8 mouse cellular contexts compared by ENCODE assay signal in genomic region chr7:126963548-126964286, GRCm38 (mm10). TPM values are rescaled to one million over a fixed set of nuclear protein-coding genes. Genes with fewer than 3 reads are reported as not detected.
DNase-seq lines count a peak whose midpoint lies in the region; ATAC-seq and TF ChIP-seq lines count a peak whose summit lies in the region.

No protein-coding gene starts in this region.

- TF ChIP-seq POLR2A in liver, adult 2 months (IDR thresholded peaks at IDR 0.05; ENCODE audit: extremely low read depth, insufficient read depth, low read length): no peak

- H3K4me3 ChIP-seq in liver, adult 2 months (ENCODE audit: insufficient read depth, low read depth, low read length): no peak overlapping the region
- H3K4me3 ChIP-seq in liver, embryonic 11.5 days (ENCODE audit: low read depth, low read length): no peak overlapping the region
- 0 out of 2 replicates have a peak overlapping the region, but pooled peaks have one; percentile 3 for H3K4me3 ChIP-seq in embryonic facial prominence, embryonic 12.5 days
- no peak overlapping the region for H3K4me3 ChIP-seq in neural tube, embryonic 11.5 days (ENCODE audit: low read depth, low read length)

- POLR2A ChIA-PET in Patski (lab: Charles Lee): no interaction called here

- no peaks in the 10 kb centered on the region for H3K4me1 ChIP-seq in liver, adult 2 months (ENCODE audit: control insufficient read depth, insufficient read depth, low read length)
- no peaks in the 10 kb centered on the region for H3K4me1 ChIP-seq in liver, embryonic 11.5 days (replicated peaks; ENCODE audit: control insufficient read depth, insufficient read depth, low read length)
- H3K4me1 ChIP-seq in embryonic facial prominence, embryonic 12.5 days: no peaks in the 10 kb centered on the region
- no peaks in the 10 kb centered on the region for H3K4me1 ChIP-seq in neural tube, embryonic 11.5 days (ENCODE audit: control insufficient read depth, insufficient read depth, low read length)

- WGBS in liver, adult 2 months: 35% methylated on average over 19 of the region's 19 CpGs
- WGBS in liver, embryonic 11.5 days: 35% methylated on average over 19 of the region's 19 CpGs
- 26% methylated on average over 19 of the region's 19 CpGs for WGBS in embryonic facial prominence, embryonic 12.5 days
- WGBS in neural tube, embryonic 11.5 days: 25% methylated on average over 19 of the region's 19 CpGs

- H3K27me3 ChIP-seq in liver, adult 2 months (ENCODE audit: control insufficient read depth, insufficient read depth, low read length): no peaks in the 10 kb centered on the region
- peaks cover 17% of the 10 kb centered on the region for H3K27me3 ChIP-seq in liver, embryonic 11.5 days (replicated peaks; ENCODE audit: control insufficient read depth, insufficient read depth, low read length)
- peaks cover 9% of the 10 kb centered on the region for H3K27me3 ChIP-seq in Patski
- peaks cover 24% of the 10 kb centered on the region for H3K27me3 ChIP-seq in embryonic facial prominence, embryonic 12.5 days
- H3K27me3 ChIP-seq in neural tube, embryonic 11.5 days (ENCODE audit: control insufficient read depth, insufficient read depth, low read length): peaks cover 8% of the 10 kb centered on the region; the same call in 1 of the 2 replicates

- in situ Hi-C loops in Patski (cut with MboI; ENCODE audit: low pct_unique_long_range_greater_than_20kb): loop anchor here (10.0 kb wide), 1 partner anchor 131 kb away; the partner anchor contains the start of gene AI467606

- CTCF ChIA-PET in Patski (lab: Charles Lee): no interaction called here

- peak; percentile 18 for DNase-seq in liver, adult 2 months (ENCODE audit: extremely low read depth, low read depth, low spot score)
- DNase-seq in liver, embryonic 11.5 days (ENCODE audit: low spot score): no peak
- DNase-seq in Patski (ENCODE audit: low read depth, low spot score): no peak
- peak; percentile 76 for DNase-seq in kidney, postnatal 10 days
- peak; percentile 55 for DNase-seq in neural tube, embryonic 11.5 days (ENCODE audit: low spot score)
- no peak for DNase-seq in frontal cortex, postnatal 25 days (ENCODE audit: low spot score in 2 of 2)

- no peaks in the 10 kb centered on the region for H3K9me3 ChIP-seq in liver, embryonic 11.5 days (ENCODE audit: control insufficient read depth, low read length)
- H3K9me3 ChIP-seq in embryonic facial prominence, embryonic 12.5 days: no peaks in the 10 kb centered on the region
- no peaks in the 10 kb centered on the region for H3K9me3 ChIP-seq in neural tube, embryonic 11.5 days (ENCODE audit: control insufficient read depth, low read length)

- H3K27ac ChIP-seq in liver, adult 2 months (replicated peaks; ENCODE audit: insufficient read depth, low read depth, low read length): no peak overlapping the region
- H3K27ac ChIP-seq in liver, embryonic 11.5 days (ENCODE audit: low read depth, low read length): no peak overlapping the region
- no peak overlapping the region for H3K27ac ChIP-seq in embryonic facial prominence, embryonic 12.5 days
- H3K27ac ChIP-seq in neural tube, embryonic 11.5 days (ENCODE audit: low read depth, low read length): no peak overlapping the region

- no peaks in the 10 kb centered on the region for H3K36me3 ChIP-seq in liver, adult 2 months (ENCODE audit: control insufficient read depth, insufficient read depth, low read length)
- H3K36me3 ChIP-seq in liver, embryonic 11.5 days (ENCODE audit: control insufficient read depth, insufficient read depth, low read length): no peaks in the 10 kb centered on the region
- H3K36me3 ChIP-seq in embryonic facial prominence, embryonic 12.5 days: no peaks in the 10 kb centered on the region
- no peaks in the 10 kb centered on the region for H3K36me3 ChIP-seq in neural tube, embryonic 11.5 days (ENCODE audit: control insufficient read depth, insufficient read depth, low read length)

- H3K9ac ChIP-seq in liver, adult 2 months (ENCODE audit: low read depth, low read length): no peak overlapping the region
- H3K9ac ChIP-seq in liver, embryonic 11.5 days (ENCODE audit: low read depth, low read length): no peak overlapping the region
- no peak overlapping the region for H3K9ac ChIP-seq in embryonic facial prominence, embryonic 12.5 days
- H3K9ac ChIP-seq in neural tube, embryonic 11.5 days (ENCODE audit: low read length): no peak overlapping the region

- H3K4me2 ChIP-seq in liver, embryonic 11.5 days: no peak overlapping the region
- H3K4me2 ChIP-seq in embryonic facial prominence, embryonic 12.5 days (replicated peaks): peak overlapping the region; percentile 31
- H3K4me2 ChIP-seq in neural tube, embryonic 11.5 days (ENCODE audit: low read depth): no peak overlapping the region

- H3K79me2 ChIP-seq in liver, adult 2 months (ENCODE audit: control insufficient read depth, insufficient read depth, low read length): no peaks in the 10 kb centered on the region

- no peak for ATAC-seq in liver, embryonic 11.5 days (replicated peaks; ENCODE audit: low FRiP score)
- no peak for ATAC-seq in Patski
- ATAC-seq in embryonic facial prominence, embryonic 12.5 days (ENCODE audit: insufficient number of reproducible peaks, insufficient read depth, low FRiP score, low TSS enrichment): no peak
- no peak for ATAC-seq in neural tube, embryonic 11.5 days (ENCODE audit: insufficient read depth, low FRiP score, low TSS enrichment)
- ATAC-seq in erythroid progenitor cell, adult 5-6 weeks (replicated peaks; ENCODE audit: low FRiP score, poor library complexity, severe bottlenecking): no peak

- TF ChIP-seq CTCF in liver, adult 2 months (IDR thresholded peaks at IDR 0.05; ENCODE audit: low read depth, low read length): peak; percentile 80
- TF ChIP-seq CTCF in Patski (IDR thresholded peaks at IDR 0.05): peak; percentile 72

RNA-seq across cellular contexts. Expression of gene Cdipt, which starts 12.0 kb away (rescaled TPM):
- total RNA-seq in liver, adult 2 months (2014; rRNA removed): 41.2 and 42.8 TPM in 2 replicates
- polyA plus RNA-seq in liver, adult 2 months (2012; rRNA removed): 137 and 141 TPM in 2 replicates
- 72.2 and 74.4 TPM in 2 replicates for polyA plus RNA-seq in liver, embryonic 11.5 days (2014; fragmentation: Nextera tagmentation; extraction: Ambion mirVana)
- 143 TPM for polyA plus RNA-seq in Patski (2021)
- 88.0 and 94.0 TPM in 2 replicates for polyA plus RNA-seq in embryonic facial prominence, embryonic 12.5 days (2016; fragmentation: Nextera tagmentation; extraction: Ambion mirVana)
- 79.1 and 80.3 TPM in 2 replicates for polyA plus RNA-seq in neural tube, embryonic 11.5 days (2014; fragmentation: Nextera tagmentation; extraction: Ambion mirVana)
- total RNA-seq in erythroid progenitor cell, adult 5-6 weeks (2015; ENCODE audit: low replicate concordance): 29.8 and 30.3 TPM in 2 replicates
- total RNA-seq in erythroid progenitor cell, adult 5-6 weeks (2017; ENCODE audit: low replicate concordance): 19.7 and 27.1 TPM in 2 replicates

RNA-seq across cellular contexts. Expression of gene Cdiptos, which starts 12.2 kb away (rescaled TPM):
- 0.09 TPM in 1 of 2 replicates, not detected in the other for total RNA-seq in liver, adult 2 months (2014; rRNA removed)
- 0.20 and 0.23 TPM in 2 replicates for polyA plus RNA-seq in liver, adult 2 months (2012; rRNA removed)
- polyA plus RNA-seq in liver, embryonic 11.5 days (2014; fragmentation: Nextera tagmentation; extraction: Ambion mirVana): 0.67 and 1.0 TPM in 2 replicates
- polyA plus RNA-seq in Patski (2021): 1.3 TPM
- 0.53 and 1.6 TPM in 2 replicates for polyA plus RNA-seq in embryonic facial prominence, embryonic 12.5 days (2016; fragmentation: Nextera tagmentation; extraction: Ambion mirVana)
- 0.47 and 1.1 TPM in 2 replicates for polyA plus RNA-seq in neural tube, embryonic 11.5 days (2014; fragmentation: Nextera tagmentation; extraction: Ambion mirVana)
- total RNA-seq in erythroid progenitor cell, adult 5-6 weeks (2015; ENCODE audit: low replicate concordance): 2.9 TPM in 1 of 2 replicates, not detected in the other
- total RNA-seq in erythroid progenitor cell, adult 5-6 weeks (2017; ENCODE audit: low replicate concordance): not detected in 2 replicates

RNA-seq across cellular contexts. Expression of gene Sez6l2, which starts 13.4 kb away (rescaled TPM):
- 0.20 and 0.28 TPM in 2 replicates for total RNA-seq in liver, adult 2 months (2014; rRNA removed)
- polyA plus RNA-seq in liver, adult 2 months (2012; rRNA removed): 0.31 and 0.60 TPM in 2 replicates
- polyA plus RNA-seq in liver, embryonic 11.5 days (2014; fragmentation: Nextera tagmentation; extraction: Ambion mirVana): 0.27 TPM in 2 replicates
- polyA plus RNA-seq in Patski (2021): 0.08 TPM
- polyA plus RNA-seq in embryonic facial prominence, embryonic 12.5 days (2016; fragmentation: Nextera tagmentation; extraction: Ambion mirVana): 0.97 and 1.8 TPM in 2 replicates
- polyA plus RNA-seq in neural tube, embryonic 11.5 days (2014; fragmentation: Nextera tagmentation; extraction: Ambion mirVana): 10.0 and 13.5 TPM in 2 replicates
- total RNA-seq in erythroid progenitor cell, adult 5-6 weeks (2015; ENCODE audit: low replicate concordance): not detected in 2 replicates
- 0.45 TPM in 1 of 2 replicates, not detected in the other for total RNA-seq in erythroid progenitor cell, adult 5-6 weeks (2017; ENCODE audit: low replicate concordance)

RNA-seq across cellular contexts. Expression of gene Asphd1, which starts 14.3 kb away (rescaled TPM):
- total RNA-seq in liver, adult 2 months (2014; rRNA removed): not detected in 2 replicates
- not detected in 2 replicates for polyA plus RNA-seq in liver, adult 2 months (2012; rRNA removed)
- not detected in 2 replicates for polyA plus RNA-seq in liver, embryonic 11.5 days (2014; fragmentation: Nextera tagmentation; extraction: Ambion mirVana)
- not detected for polyA plus RNA-seq in Patski (2021)
- polyA plus RNA-seq in embryonic facial prominence, embryonic 12.5 days (2016; fragmentation: Nextera tagmentation; extraction: Ambion mirVana): 0.55 and 0.77 TPM in 2 replicates
- polyA plus RNA-seq in neural tube, embryonic 11.5 days (2014; fragmentation: Nextera tagmentation; extraction: Ambion mirVana): 0.82 and 0.87 TPM in 2 replicates
- not detected in 2 replicates for total RNA-seq in erythroid progenitor cell, adult 5-6 weeks (2015; ENCODE audit: low replicate concordance)
- not detected in 2 replicates for total RNA-seq in erythroid progenitor cell, adult 5-6 weeks (2017; ENCODE audit: low replicate concordance)

RNA-seq across cellular contexts. Expression of gene Kctd13, which starts 35.0 kb away (rescaled TPM):
- 2.1 and 3.4 TPM in 2 replicates for total RNA-seq in liver, adult 2 months (2014; rRNA removed)
- 5.8 and 7.6 TPM in 2 replicates for polyA plus RNA-seq in liver, adult 2 months (2012; rRNA removed)
- 15.7 and 16.5 TPM in 2 replicates for polyA plus RNA-seq in liver, embryonic 11.5 days (2014; fragmentation: Nextera tagmentation; extraction: Ambion mirVana)
- polyA plus RNA-seq in Patski (2021): 14.0 TPM
- polyA plus RNA-seq in embryonic facial prominence, embryonic 12.5 days (2016; fragmentation: Nextera tagmentation; extraction: Ambion mirVana): 20.6 and 25.0 TPM in 2 replicates
- 33.4 and 35.6 TPM in 2 replicates for polyA plus RNA-seq in neural tube, embryonic 11.5 days (2014; fragmentation: Nextera tagmentation; extraction: Ambion mirVana)
- 21.6 TPM in 1 of 2 replicates, not detected in the other for total RNA-seq in erythroid progenitor cell, adult 5-6 weeks (2015; ENCODE audit: low replicate concordance)
- 0.53 and 3.3 TPM in 2 replicates for total RNA-seq in erythroid progenitor cell, adult 5-6 weeks (2017; ENCODE audit: low replicate concordance)

Comparison
In these comparisons a context has a peak if more than half of its experiments do, and no peak if none do; other contexts are left out.
1. DNase-seq: peak in liver, adult 2 months (single experiment), kidney, postnatal 10 days (single experiment) and neural tube, embryonic 11.5 days (single experiment); none in liver, embryonic 11.5 days (single experiment), Patski (single experiment) and frontal cortex, postnatal 25 days (0 of 2).